Mouse (Mus musculus) hindbrain, embryonic 12.5 days (tissue): ENCODE results near the gene Rps28. TPM values are rescaled to one million over a fixed set of nuclear protein-coding genes. Genes with fewer than 3 reads are reported as not detected.
A peak's percentile ranks its signal among the peaks of the same experiment; 100 is the strongest.

Source experiments
- ATAC-seq: fragments of 200-750 bp; cut with Nextera tagmentation; 2 replicates; pipeline ENCODE4 v1.8.0; 2017; ENCODE audit warnings: moderate TSS enrichment; ENCODE audit not compliant: low FRiP score
- H3K27ac ChIP-seq: fragments of 300-500 bp; sonication (generic); 2 replicates; pipeline ENCODE4 v1.5.1; 2016; ENCODE audit warnings: mild to moderate bottlenecking
- H3K27me3 ChIP-seq: fragments of 300-500 bp; sonication (generic); 2 replicates; pipeline ENCODE4 v1.6.1; 2016; ENCODE audit warnings: mild to moderate bottlenecking
- H3K36me3 ChIP-seq: fragments of 300-500 bp; sonication (generic); 2 replicates; pipeline ENCODE4 v1.6.1; 2016; ENCODE audit warnings: mild to moderate bottlenecking
- H3K4me1 ChIP-seq: fragments of 300-500 bp; sonication (generic); 2 replicates; pipeline ENCODE4 v1.6.1; 2016
- H3K4me2 ChIP-seq: fragments of 300-500 bp; sonication (generic); replicated peaks from 2 replicates; pipeline ENCODE4 v1.6.1; 2016; ENCODE audit warnings: mild to moderate bottlenecking
- H3K4me3 ChIP-seq: fragments of 300-500 bp; sonication (generic); 2 replicates; pipeline ENCODE4 v1.5.1; 2016; ENCODE audit warnings: mild to moderate bottlenecking
- H3K9ac ChIP-seq: fragments of 300-500 bp; sonication (generic); 2 replicates; pipeline ENCODE4 v1.6.1; 2016; ENCODE audit warnings: mild to moderate bottlenecking, moderate library complexity
- H3K9me3 ChIP-seq: fragments of 300-500 bp; sonication (generic); replicated peaks from 2 replicates; pipeline ENCODE4 v1.6.1; 2016; ENCODE audit warnings: mild to moderate bottlenecking
- WGBS: fragments of 180-500 bp; shearing (Covaris S2); methylation state at CpG from one replicate; pipeline ENCODE4 v1.1.7; 2016; 5-methylcytosine and 5-hydroxymethylcytosine counted together
- polyA plus RNA-seq: library from polyadenylated mRNA; unstranded; fragments of >200 nt; fragmentation: Nextera tagmentation; extraction: Ambion mirVana; gene quantifications from 2 replicates; pipeline ENCODE4 v1.2.1, GENCODE M21; 2016

Rps28 gene
- polyA plus RNA-seq, 1 experiment from 2014 or later: 694 TPM

GRCm38 (mm10) chr17:33808192-33808591 is 16.2 kb downstream of the Rps28 start:
- 44% methylated on average over 10 of the region's 10 CpGs for WGBS
- peaks cover 12% of the 10 kb centered on the region for H3K27me3 ChIP-seq
- H3K9ac ChIP-seq: no peak overlapping the region
- H3K4me2 ChIP-seq: no peak overlapping the region
- no peaks in the 10 kb centered on the region; the same call in 1 of the 2 replicates for H3K4me1 ChIP-seq
- no peak for ATAC-seq
- H3K27ac ChIP-seq: no peak overlapping the region
- H3K36me3 ChIP-seq: no peaks in the 10 kb centered on the region
- H3K4me3 ChIP-seq: no peak overlapping the region
- no peaks in the 10 kb centered on the region for H3K9me3 ChIP-seq

DNA sequence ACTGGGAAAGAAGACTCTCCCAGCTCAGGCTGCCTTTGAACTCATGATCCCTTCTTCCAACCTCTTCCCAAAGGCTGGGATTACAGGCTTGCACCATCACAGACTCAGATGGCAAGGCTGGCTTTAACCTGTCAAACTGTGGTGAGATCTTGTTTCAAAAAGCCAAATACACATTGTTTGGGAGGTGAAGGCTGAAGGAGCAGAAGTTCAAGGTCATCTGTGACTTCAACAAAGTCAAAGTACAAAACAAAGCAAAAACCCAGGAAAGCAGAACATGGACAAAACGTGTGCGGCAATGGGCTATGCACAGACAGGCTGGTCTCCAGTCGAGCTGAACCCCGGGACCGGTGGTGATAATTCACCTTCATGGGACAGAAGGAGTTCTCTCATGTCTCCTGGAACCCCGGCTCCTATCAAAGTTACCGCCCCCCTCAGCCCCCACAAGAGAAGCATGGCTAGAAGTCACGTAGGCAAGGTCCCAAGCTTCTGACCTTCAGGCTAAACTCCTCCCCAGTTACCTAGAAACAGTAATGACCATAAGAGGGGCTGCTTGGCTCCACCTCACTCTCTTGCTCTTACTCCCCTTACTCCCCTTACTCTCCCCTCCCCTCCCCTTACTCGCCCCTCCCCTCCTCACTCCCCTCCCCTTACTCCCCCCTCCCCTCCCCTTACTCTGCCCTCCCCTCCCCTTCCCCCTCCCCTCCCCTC is 17.0 kb downstream of the Rps28 start:
- H3K36me3 ChIP-seq: no peaks in the 10 kb centered on the region
- no peak for ATAC-seq
- 60% methylated on average over 8 of the region's 9 CpGs for WGBS

DNA sequence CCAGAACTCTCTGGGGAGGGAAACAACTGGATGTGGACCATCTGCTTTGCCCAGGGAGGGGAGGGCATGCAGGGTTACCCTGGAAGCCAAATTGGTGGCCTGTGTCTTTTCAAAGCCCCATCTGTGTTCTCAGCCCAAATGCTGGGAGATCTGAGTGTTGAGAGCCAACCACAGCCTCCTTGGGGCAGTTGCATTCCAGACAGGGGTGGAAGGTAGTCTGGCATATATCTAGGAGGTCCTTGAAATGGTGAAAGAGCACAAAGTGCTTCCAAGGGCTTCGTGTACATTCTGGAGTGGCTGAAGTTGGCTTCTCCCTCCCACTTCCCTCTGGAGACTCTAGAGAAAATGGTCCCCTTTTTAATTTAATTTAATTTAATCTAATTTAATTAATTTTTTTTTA is 19.6 kb downstream of the Rps28 start:
- Histone ChIP-seq H3K4me2 (no peak overlapping the region), H3K9me3 (no peaks in the 10 kb centered on the region), H3K4me3 (no peak overlapping the region), H3K36me3 (no peaks in the 10 kb centered on the region), H3K9ac (no peak overlapping the region), H3K4me1 (no peaks in the 10 kb centered on the region), H3K27ac (no peak overlapping the region), H3K27me3 (no peaks in the 10 kb centered on the region)
- no peak for ATAC-seq
- WGBS: 68% methylated on average over 1 of the region's 1 CpGs

More for the DNA sequence above, 17.0 kb downstream of the Rps28 start:
- Histone ChIP-seq H3K27me3 (peaks cover 12% of the 10 kb centered on the region), H3K9me3 (no peaks in the 10 kb centered on the region), H3K9ac (no peak overlapping the region), H3K4me3 (no peak overlapping the region), H3K4me1 (no peaks in the 10 kb centered on the region; the same call in 1 of the 2 replicates), H3K27ac (no peak overlapping the region), H3K4me2 (no peak overlapping the region)

- Histone ChIP-seq H3K27ac (no peak overlapping the region), H3K4me2 (no peak overlapping the region), H3K36me3 (no peaks in the 10 kb centered on the region), H3K4me3 (no peak overlapping the region), H3K4me1 (no peaks in the 10 kb centered on the region), H3K9ac (no peak overlapping the region), H3K9me3 (no peaks in the 10 kb centered on the region), H3K27me3 (no peaks in the 10 kb centered on the region)
- no peak for ATAC-seq
- WGBS: 67% methylated on average over 4 of the region's 4 CpGs
Observed at GRCm38 (mm10) chr17:33804205-33804604, 20.2 kb downstream of the Rps28 start.

DNA sequence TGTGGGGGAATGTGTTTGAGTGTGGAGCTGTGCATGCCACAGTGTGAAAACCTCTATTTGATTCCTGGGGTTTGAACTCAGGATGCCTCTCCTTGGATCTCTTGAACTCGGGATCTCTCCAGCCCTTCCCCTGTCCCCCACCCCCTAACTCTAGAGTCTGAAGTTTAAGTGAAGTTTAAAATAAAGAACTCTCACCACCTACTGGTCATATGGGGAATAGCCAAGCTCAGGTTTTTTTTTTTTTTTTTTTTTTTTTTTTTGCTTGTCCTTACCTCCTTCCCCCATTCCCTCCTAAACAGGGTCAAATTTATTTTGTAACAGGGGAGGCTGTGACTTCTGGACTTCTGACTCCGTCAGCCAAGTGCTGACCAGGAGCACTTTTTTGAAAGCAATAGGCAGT is 22.1 kb downstream of the Rps28 start:
- WGBS: 2% methylated on average over 2 of the region's 2 CpGs
- Histone ChIP-seq H3K27me3 (no peaks in the 10 kb centered on the region), H3K4me3 (no peak overlapping the region), H3K27ac (no peak overlapping the region), H3K9me3 (no peaks in the 10 kb centered on the region), H3K9ac (no peak overlapping the region), H3K36me3 (no peaks in the 10 kb centered on the region), H3K4me2 (no peak overlapping the region), H3K4me1 (no peaks in the 10 kb centered on the region)
- no peak for ATAC-seq

DNA sequence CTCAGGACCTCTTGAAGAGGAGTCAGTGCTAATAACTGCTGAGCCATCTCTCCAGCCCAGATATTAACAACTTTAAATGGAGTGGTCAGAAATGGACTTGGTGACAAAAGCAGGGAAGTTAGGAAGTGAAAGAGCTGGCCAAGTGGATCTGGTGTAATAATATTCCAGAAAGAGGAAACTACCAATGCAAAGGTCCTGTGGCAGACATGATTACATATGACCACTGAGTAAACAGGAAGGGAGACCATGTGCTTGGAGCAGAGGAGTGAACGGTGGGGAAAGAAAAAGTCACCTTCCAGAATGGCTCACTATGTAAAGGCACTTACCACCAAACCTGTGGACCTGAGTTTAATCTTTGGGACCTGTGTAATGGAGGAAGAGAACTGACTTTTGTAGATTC is 25.1 kb downstream of the Rps28 start:
- H3K4me1 ChIP-seq: no peaks in the 10 kb centered on the region
- 79% methylated on average over 1 of the region's 1 CpGs for WGBS
- no peak overlapping the region for H3K9ac ChIP-seq
- no peak overlapping the region for H3K4me2 ChIP-seq
- H3K9me3 ChIP-seq: no peaks in the 10 kb centered on the region
- ATAC-seq: no peak
- H3K36me3 ChIP-seq: no peaks in the 10 kb centered on the region
- no peak overlapping the region for H3K27ac ChIP-seq
- no peaks in the 10 kb centered on the region for H3K27me3 ChIP-seq
- no peak overlapping the region for H3K4me3 ChIP-seq

DNA sequence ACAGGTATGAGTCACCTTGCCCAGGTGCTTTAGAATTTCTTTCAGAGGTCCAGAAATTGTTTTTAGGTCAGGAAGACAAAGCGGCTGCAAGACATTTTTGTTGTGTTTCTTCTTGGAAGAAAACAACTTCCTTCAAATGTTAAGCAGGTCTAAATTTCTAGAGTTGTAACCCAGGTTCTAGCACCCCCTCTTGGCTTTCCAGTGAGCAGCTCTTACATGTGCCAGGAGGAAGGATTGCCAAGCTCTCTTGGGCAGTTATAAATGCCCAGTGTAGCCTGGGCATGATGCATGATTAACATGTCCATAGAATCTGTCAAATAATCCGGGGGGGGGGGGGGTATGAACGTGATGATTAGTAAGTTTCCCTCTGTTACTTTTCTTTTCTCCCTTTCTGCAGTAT is 26.1 kb downstream of the Rps28 start:
- WGBS: 52% methylated on average over 3 of the region's 3 CpGs
- H3K27me3 ChIP-seq: no peaks in the 10 kb centered on the region
- ATAC-seq: no peak

DNA sequence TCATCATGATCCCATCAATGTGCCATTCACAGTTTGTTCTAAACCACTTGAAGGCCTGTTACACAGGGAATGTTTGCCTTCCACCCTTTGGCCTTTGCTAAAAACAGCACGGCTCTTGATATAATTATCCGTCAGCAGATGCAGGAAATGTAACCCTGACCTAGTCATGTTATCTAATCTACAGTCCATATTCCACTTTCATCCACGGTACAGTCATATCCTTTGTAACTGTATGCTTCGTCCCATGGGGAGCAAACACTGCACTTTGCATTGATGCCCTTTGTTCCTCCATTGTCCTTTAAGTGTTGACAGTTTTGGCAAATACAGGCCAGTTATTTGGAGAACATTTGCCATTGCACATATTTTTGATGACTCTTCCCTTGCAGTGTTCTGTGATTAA is 35.6 kb downstream of the Rps28 start:
- no peak overlapping the region for H3K27ac ChIP-seq
- H3K4me3 ChIP-seq: no peak overlapping the region
- H3K4me1 ChIP-seq: no peaks in the 10 kb centered on the region
- H3K9me3 ChIP-seq: no peaks in the 10 kb centered on the region
- no peak overlapping the region for H3K4me2 ChIP-seq
- no peaks in the 10 kb centered on the region for H3K36me3 ChIP-seq
- no peak for ATAC-seq
- no peaks in the 10 kb centered on the region for H3K27me3 ChIP-seq
- H3K9ac ChIP-seq: no peak overlapping the region
- WGBS: 84% methylated on average over 4 of the region's 4 CpGs

More for the DNA sequence above, 26.1 kb downstream of the Rps28 start:
- Histone ChIP-seq H3K9me3 (no peaks in the 10 kb centered on the region), H3K9ac (no peak overlapping the region), H3K36me3 (no peaks in the 10 kb centered on the region), H3K27ac (no peak overlapping the region), H3K4me1 (no peaks in the 10 kb centered on the region), H3K4me2 (no peak overlapping the region), H3K4me3 (no peak overlapping the region)

- 83% methylated on average over 18 of the region's 18 CpGs for WGBS
- H3K4me2 ChIP-seq: no peak overlapping the region
- no peaks in the 10 kb centered on the region for H3K36me3 ChIP-seq
- H3K4me3 ChIP-seq: no peak overlapping the region
- no peak for ATAC-seq
- peaks cover 7% of the 10 kb centered on the region; the same call in 1 of the 2 replicates for H3K4me1 ChIP-seq
- H3K9me3 ChIP-seq: no peaks in the 10 kb centered on the region
- no peak overlapping the region for H3K27ac ChIP-seq
- H3K27me3 ChIP-seq: no peaks in the 10 kb centered on the region
- H3K9ac ChIP-seq: no peak overlapping the region
Observed at GRCm38 (mm10) chr17:33786375-33786774, 38.0 kb downstream of the Rps28 start.

DNA sequence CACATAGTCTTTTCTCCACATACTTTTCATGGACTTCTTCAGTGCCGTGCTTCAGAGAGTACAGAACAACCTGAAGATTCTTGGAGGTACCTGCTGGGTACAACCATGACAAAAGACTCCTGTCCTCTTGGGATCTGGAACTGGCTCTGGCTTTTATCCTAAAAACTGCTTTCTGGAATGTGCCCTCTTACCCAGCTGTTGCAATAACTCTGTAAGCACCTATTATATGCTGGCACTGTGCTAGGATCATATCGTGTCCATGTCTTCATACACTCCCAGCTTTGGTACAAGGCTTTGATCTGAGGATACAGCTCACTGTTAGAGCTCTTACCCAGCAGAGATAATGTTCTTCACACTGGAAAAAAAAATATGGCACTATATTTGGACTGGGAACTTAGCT is 39.4 kb downstream of the Rps28 start:
- Histone ChIP-seq H3K9ac (no peak overlapping the region), H3K4me3 (no peak overlapping the region), H3K27ac (no peak overlapping the region), H3K4me1 (peaks cover 12% of the 10 kb centered on the region; the same call in 1 of the 2 replicates), H3K4me2 (no peak overlapping the region), H3K9me3 (no peaks in the 10 kb centered on the region), H3K27me3 (no peaks in the 10 kb centered on the region), H3K36me3 (no peaks in the 10 kb centered on the region)
- WGBS: 90% methylated on average over 2 of the region's 2 CpGs
- ATAC-seq: no peak

GRCm38 (mm10) chr17:33783408-33783807 is 41.0 kb downstream of the Rps28 start:
- peaks cover 22% of the 10 kb centered on the region for H3K4me1 ChIP-seq
- no peak overlapping the region for H3K4me3 ChIP-seq
- ATAC-seq: no peak
- no peaks in the 10 kb centered on the region for H3K27me3 ChIP-seq
- no peak overlapping the region for H3K4me2 ChIP-seq
- H3K9me3 ChIP-seq: no peaks in the 10 kb centered on the region
- H3K27ac ChIP-seq: no peak overlapping the region
- H3K9ac ChIP-seq: no peak overlapping the region
- no peaks in the 10 kb centered on the region for H3K36me3 ChIP-seq

- no peak for ATAC-seq
Observed at GRCm38 (mm10) chr17:33782067-33782466, 42.3 kb downstream of the Rps28 start.

More at GRCm38 (mm10) chr17:33782067-33782466, 42.3 kb downstream of the Rps28 start:
- no peaks in the 10 kb centered on the region for H3K36me3 ChIP-seq
- no peak overlapping the region for H3K27ac ChIP-seq
- H3K4me3 ChIP-seq: 0 out of 2 replicates have a peak overlapping the region, but pooled peaks have one; percentile 44
- no peak overlapping the region for H3K9ac ChIP-seq
- no peaks in the 10 kb centered on the region for H3K27me3 ChIP-seq
- no peaks in the 10 kb centered on the region for H3K9me3 ChIP-seq
- peak overlapping the region; percentile 80 for H3K4me2 ChIP-seq
- peaks cover 23% of the 10 kb centered on the region for H3K4me1 ChIP-seq
- 30% methylated on average over 4 of the region's 4 CpGs for WGBS
